Mouse (Mus musculus) frontal cortex, postnatal 36 days (tissue): Measurements from ENCODE around the gene Mfsd8.
"Not testable (repeated sequence)": the region's sequence is repeated elsewhere in the genome, so short reads cannot be mapped to it uniquely, and the experiment has no call there.

Experiments
- DNase-seq, 2 experiments: peaks; one replicate each; pipeline ENCODE4 v3.0.0; 2022; ENCODE audit warnings: low spot score in 2 of 2

The Mfsd8 gene

GRCm38 (mm10) chr3:40846473-40846956 lies at the start of gene Mfsd8:
TSS of gene Mfsd8 (minus strand) at chr3:40846886.
- DNase-seq = peak; percentile 92 to 96

- DNase-seq = peak in 1 of 2 experiments; percentile 24
Observed at GRCm38 (mm10) chr3:40894336-40894735, 47.6 kb upstream of the Mfsd8 start.

- DNase-seq = peak; percentile 97 to 99
Observed at GRCm38 (mm10) chr3:40893816-40894258, 47.2 kb upstream of the Mfsd8 start.

- DNase-seq = not testable (repeated sequence)
Observed at GRCm38 (mm10) chr3:40853123-40853738, 6.5 kb upstream of the Mfsd8 start.

GRCm38 (mm10) chr3:40847936-40848335 lies 1.2 kb upstream of the Mfsd8 start:
- DNase-seq = not testable (repeated sequence)

GRCm38 (mm10) chr3:40847018-40847417 lies 332 bp upstream of the Mfsd8 start:
- peak; percentile 45 to 51 for DNase-seq

- DNase-seq = not testable (repeated sequence)
Observed at GRCm38 (mm10) chr3:40846957-40847017, 101 bp upstream of the Mfsd8 start, which contains the start of gene Abhd18. TSS of gene Abhd18 (plus strand) at chr3:40846970.

GRCm38 (mm10) chr3:40845521-40845920 lies 1.2 kb downstream of the Mfsd8 start:
- peak in 1 of 2 experiments; percentile 8 for DNase-seq

- DNase-seq = no peak
Observed at GRCm38 (mm10) chr3:40813275-40813674, 33.4 kb downstream of the Mfsd8 start.

- no peak for DNase-seq
Observed at GRCm38 (mm10) chr3:40809894-40810293, 36.8 kb downstream of the Mfsd8 start.

- no peak for DNase-seq
Observed at GRCm38 (mm10) chr3:40808686-40809085, 38.0 kb downstream of the Mfsd8 start.

- DNase-seq = no peak
Observed at GRCm38 (mm10) chr3:40806871-40807270, 39.8 kb downstream of the Mfsd8 start.

GRCm38 (mm10) chr3:40800373-40800823 lies 46.3 kb downstream of the Mfsd8 start:
- no peak for DNase-seq

GRCm38 (mm10) chr3:40799530-40800372 lies 46.9 kb downstream of the Mfsd8 start, which contains the start of gene Plk4:
TSS of gene Plk4 (plus strand) at chr3:40800019.
- peak; percentile 95 to 96 for DNase-seq

- DNase-seq = peak in 1 of 2 experiments; percentile 37
Observed at GRCm38 (mm10) chr3:40798500-40798899, 48.2 kb downstream of the Mfsd8 start.

- no peak for DNase-seq
Observed at GRCm38 (mm10) chr3:40798054-40798453, 48.6 kb downstream of the Mfsd8 start.

- DNase-seq = no peak
Observed at GRCm38 (mm10) chr3:40793783-40794182, 52.9 kb downstream of the Mfsd8 start.
